Mouse (Mus musculus): Measurements from ENCODE around the gene Dab1. TPM values are rescaled to one million over a fixed set of nuclear protein-coding genes. Genes with fewer than 3 reads are reported as not detected.

The Dab1 gene
- polyA plus RNA-seq, 1 experiment from 2014 or later: 77.8 TPM

DNA sequence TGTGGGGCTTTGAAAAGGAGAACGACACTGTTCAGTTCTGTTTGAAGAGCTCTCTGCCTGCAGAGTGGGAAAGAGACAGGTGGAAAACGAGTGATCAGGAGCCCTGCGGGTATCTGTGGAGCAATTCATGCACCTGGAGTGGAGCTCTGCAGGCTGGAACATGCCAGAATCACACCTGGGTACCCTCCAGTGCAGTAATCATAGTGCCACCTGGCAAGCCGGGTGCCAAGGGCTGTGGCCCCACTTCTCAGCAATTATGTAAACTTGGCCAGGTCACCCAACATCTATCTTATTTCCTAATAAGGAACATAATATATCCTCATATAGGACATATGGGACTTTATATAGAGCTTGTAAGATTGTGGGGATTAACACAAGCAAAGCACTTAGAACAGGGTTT, 156.6 kb downstream of the Dab1 start:
- no peaks in the 10 kb centered on the region for H3K27me3 ChIP-seq
- H3K4me3 ChIP-seq (replicated peaks): no peak overlapping the region
- H3K9me3 ChIP-seq: no peaks in the 10 kb centered on the region
- no peak for ATAC-seq (ENCODE audit: low FRiP score)
- H3K9ac ChIP-seq: no peak overlapping the region
- no peak overlapping the region for H3K27ac ChIP-seq
- no peaks in the 10 kb centered on the region for H3K36me3 ChIP-seq (replicated peaks)
- no peak overlapping the region for H3K4me2 ChIP-seq
- WGBS: 82% methylated on average over 4 of the region's 4 CpGs
- H3K4me1 ChIP-seq: no peaks in the 10 kb centered on the region

DNA sequence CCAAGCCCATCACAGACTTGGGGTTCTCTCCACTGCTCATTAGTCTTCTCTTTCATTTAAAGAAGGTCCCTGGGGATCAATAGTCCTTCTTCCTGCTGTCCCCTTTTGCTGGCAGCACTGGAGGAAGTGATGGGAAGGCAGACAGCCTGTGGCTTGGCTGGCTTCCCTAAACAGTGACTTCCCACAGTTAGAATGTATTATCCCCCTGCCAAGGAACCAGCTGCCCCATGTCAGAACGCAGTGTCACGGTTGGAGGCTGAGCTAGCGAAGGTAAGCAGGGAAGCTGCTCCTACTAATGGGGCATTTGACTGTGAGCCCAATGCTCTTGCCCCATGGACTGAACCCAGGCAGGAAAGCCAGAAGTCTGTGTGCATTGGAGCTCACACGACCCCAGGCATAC, 162.2 kb downstream of the Dab1 start:
- ATAC-seq (ENCODE audit: low FRiP score): no peak
- 77% methylated on average over 4 of the region's 4 CpGs for WGBS
- Histone ChIP-seq H3K9ac (no peak overlapping the region), H3K27ac (no peak overlapping the region), H3K4me2 (no peak overlapping the region), H3K9me3 (no peaks in the 10 kb centered on the region), H3K36me3 (replicated peaks) (no peaks in the 10 kb centered on the region), H3K4me3 (replicated peaks) (no peak overlapping the region), H3K4me1 (no peaks in the 10 kb centered on the region), H3K27me3 (no peaks in the 10 kb centered on the region)

DNA sequence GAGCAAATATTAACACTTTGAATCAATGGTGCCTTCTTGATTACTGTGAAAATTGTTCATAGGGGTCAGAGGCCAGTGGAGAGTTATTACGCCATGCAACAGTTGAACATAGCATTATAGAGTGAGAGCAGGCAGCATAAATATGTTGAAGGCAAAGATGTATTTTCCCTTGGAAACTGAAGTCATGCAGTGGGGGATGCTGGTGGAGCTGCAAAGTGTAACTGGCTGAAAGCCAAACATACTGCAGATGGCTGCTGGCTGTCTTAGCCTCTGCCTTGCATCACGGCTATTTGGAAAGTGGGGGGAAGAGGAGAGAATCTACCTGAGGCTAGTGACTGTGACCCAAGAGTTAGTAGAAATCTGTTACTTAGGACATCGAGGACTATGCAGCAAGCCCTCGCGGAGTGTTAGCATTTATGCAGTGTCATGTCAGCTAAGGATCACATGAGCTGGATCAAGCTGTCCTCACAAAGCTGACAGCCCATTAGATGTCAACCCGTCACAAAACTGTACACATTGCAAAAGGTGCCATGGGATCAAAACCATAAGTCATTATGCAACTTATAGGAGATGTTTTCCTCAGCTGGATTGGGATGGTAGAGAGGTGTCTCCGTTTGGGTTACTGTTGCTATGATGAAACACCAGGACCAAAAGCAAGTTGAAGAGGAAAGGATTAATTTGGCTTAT, 164.5 kb downstream of the Dab1 start:
- no peak overlapping the region for H3K4me2 ChIP-seq
- H3K4me3 ChIP-seq (replicated peaks): no peak overlapping the region
- no peaks in the 10 kb centered on the region for H3K4me1 ChIP-seq
- WGBS: 91% methylated on average over 7 of the region's 7 CpGs
- no peaks in the 10 kb centered on the region for H3K36me3 ChIP-seq (replicated peaks)
- H3K9me3 ChIP-seq: no peaks in the 10 kb centered on the region
- H3K27me3 ChIP-seq: no peaks in the 10 kb centered on the region
- no peak overlapping the region for H3K27ac ChIP-seq
- no peak for ATAC-seq (ENCODE audit: low FRiP score)
- no peak overlapping the region for H3K9ac ChIP-seq

DNA sequence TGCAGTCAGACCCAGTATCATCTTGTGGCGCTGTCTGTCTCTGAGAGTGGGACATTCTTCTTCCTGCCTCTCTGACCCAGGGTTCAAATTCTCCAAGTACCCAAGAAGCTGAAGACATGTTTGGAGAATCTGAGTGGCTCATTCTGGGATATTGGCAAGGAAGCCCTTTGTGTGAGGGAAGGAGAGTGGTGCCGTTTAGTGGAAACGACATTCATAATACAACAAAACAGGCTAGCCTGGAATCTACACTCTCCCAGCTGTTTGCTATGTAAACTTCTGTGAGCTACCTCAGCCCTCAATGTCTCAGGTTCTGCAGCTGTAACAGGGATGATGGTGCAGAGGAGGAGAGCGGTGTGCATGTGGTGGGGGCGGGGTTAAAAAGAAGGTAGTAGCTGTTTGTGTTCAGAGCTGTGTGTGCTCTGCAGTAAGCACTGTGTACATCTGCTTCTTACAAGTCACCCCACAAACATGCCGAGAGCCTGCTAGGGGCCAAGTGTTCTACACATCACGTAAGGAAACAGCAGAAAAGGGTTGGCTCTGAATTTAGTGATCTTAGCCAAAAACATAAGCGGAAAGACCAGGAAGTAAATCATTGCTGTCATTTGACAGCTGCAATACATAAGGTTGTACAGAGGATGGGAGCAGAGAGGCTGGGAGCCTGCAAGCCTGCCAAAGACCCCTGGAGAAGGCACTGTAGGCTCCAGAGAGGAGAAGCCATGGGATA, 174.6 kb downstream of the Dab1 start:
- WGBS: 89% methylated on average over 8 of the region's 8 CpGs
- Histone ChIP-seq H3K36me3 (replicated peaks) (no peaks in the 10 kb centered on the region), H3K27me3 (no peaks in the 10 kb centered on the region), H3K27ac (no peak overlapping the region), H3K4me1 (no peaks in the 10 kb centered on the region), H3K4me2 (no peak overlapping the region), H3K9me3 (no peaks in the 10 kb centered on the region), H3K4me3 (replicated peaks) (no peak overlapping the region), H3K9ac (no peak overlapping the region)
- no peak for ATAC-seq (ENCODE audit: low FRiP score)

DNA sequence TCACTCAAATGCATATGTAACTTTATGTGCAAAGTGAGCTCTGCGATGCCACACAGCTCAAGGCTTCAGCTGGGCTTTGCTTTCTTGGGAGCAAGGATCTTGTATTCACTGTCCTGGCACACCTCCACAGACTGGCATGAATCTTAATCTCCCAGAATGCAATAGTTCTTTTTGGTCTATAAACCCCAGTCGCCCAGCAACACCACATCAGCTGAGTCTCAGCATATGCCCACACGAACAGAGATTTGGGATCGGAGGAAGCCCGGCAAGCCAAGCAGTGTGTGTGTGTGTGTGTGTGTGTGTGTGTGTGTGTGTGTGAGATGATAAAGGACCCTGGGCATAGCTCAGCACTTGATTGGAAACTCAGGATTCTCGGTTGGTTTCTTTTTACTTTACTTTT, 177.3 kb downstream of the Dab1 start:
- H3K36me3 ChIP-seq (replicated peaks): no peaks in the 10 kb centered on the region
- WGBS: 81% methylated on average over 6 of the region's 6 CpGs

DNA sequence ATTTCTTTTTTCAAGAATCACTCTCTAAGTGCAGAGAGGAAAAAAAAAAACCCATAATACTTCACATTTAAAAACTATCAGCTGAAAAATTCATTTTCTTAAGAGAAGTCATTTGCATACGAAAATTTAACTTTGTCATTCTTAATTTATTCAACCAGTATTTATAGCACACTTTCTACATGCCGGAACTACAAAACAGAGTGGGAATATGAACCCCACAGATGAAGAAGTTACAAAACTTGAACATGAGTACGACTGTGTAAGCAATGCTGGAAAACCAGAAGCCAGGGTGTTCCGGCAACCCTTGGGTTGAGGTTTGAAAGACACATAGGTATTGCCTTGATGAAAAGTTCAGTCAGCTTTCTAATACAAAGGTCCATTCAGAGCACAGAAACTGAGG, 183.3 kb downstream of the Dab1 start:
- no peak for ATAC-seq (ENCODE audit: low FRiP score)
- H3K4me2 ChIP-seq: no peak overlapping the region
- WGBS: 90% methylated on average over 4 of the region's 4 CpGs

More for the DNA sequence above, 177.3 kb downstream of the Dab1 start:
- H3K9me3 ChIP-seq: no peaks in the 10 kb centered on the region
- no peak overlapping the region for H3K27ac ChIP-seq
- no peaks in the 10 kb centered on the region for H3K27me3 ChIP-seq
- no peak overlapping the region for H3K9ac ChIP-seq
- ATAC-seq (ENCODE audit: low FRiP score): no peak
- H3K4me3 ChIP-seq (replicated peaks): no peak overlapping the region
- no peak overlapping the region for H3K4me2 ChIP-seq
- no peaks in the 10 kb centered on the region for H3K4me1 ChIP-seq

DNA sequence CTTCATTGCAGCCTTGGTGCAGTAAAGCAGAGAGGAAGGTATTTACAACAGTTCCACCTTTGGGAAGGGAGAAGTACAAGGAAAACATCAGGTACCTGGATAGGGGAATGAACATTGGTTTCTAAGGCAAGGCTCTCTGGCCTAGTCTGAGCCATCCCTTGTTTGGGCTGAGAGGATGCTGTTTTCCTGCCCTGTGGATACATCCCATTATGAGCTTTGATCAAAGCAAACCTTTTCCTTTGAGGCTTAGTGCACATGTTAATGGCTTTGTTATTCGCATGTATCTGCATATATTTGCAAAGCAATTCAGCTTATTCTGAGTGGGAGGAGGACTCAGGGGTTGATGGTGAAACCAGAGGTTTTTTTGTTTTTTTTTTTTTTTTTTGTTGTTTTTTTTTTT, 185.3 kb downstream of the Dab1 start:
- Histone ChIP-seq H3K9ac (no peak overlapping the region), H3K4me2 (no peak overlapping the region), H3K9me3 (no peaks in the 10 kb centered on the region), H3K27ac (no peak overlapping the region), H3K4me1 (peaks cover 9% of the 10 kb centered on the region; the same call in 1 of the 2 replicates), H3K27me3 (no peaks in the 10 kb centered on the region), H3K36me3 (replicated peaks) (no peaks in the 10 kb centered on the region), H3K4me3 (replicated peaks) (no peak overlapping the region)
- 47% methylated on average over 1 of the region's 1 CpGs for WGBS
- no peak for ATAC-seq (ENCODE audit: low FRiP score)

More for the DNA sequence above, 183.3 kb downstream of the Dab1 start:
- H3K36me3 ChIP-seq (replicated peaks): no peaks in the 10 kb centered on the region
- peaks cover 8% of the 10 kb centered on the region; the same call in 1 of the 2 replicates for H3K4me1 ChIP-seq
- H3K27me3 ChIP-seq: no peaks in the 10 kb centered on the region
- no peaks in the 10 kb centered on the region for H3K9me3 ChIP-seq
- H3K9ac ChIP-seq: no peak overlapping the region
- H3K27ac ChIP-seq: no peak overlapping the region
- H3K4me3 ChIP-seq (replicated peaks): no peak overlapping the region

DNA sequence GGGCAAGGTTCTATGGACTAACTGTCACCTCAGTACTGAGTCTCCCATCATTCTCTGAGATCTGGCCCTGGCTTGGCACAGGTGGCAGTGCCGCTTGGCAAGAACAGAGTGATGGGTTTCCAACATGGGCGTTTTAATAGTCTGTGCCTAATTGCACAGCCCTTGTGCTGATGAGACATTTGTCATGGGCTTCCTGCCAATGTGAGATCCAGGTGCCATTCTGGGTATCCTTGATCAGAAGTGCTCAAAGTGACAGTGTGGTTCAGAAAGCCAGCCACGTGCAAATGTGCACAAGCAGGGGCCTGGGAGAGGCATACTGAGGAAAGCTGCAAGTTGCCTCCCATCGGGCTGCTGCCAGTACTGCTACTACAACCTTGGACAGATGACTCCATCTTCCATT, 203.5 kb downstream of the Dab1 start:
- WGBS: 84% methylated on average over 4 of the region's 4 CpGs
- H3K36me3 ChIP-seq (replicated peaks): no peaks in the 10 kb centered on the region
- H3K4me2 ChIP-seq: no peak overlapping the region
- H3K27me3 ChIP-seq: no peaks in the 10 kb centered on the region
- H3K27ac ChIP-seq: no peak overlapping the region
- H3K4me3 ChIP-seq (replicated peaks): no peak overlapping the region
- H3K9ac ChIP-seq: no peak overlapping the region
- H3K4me1 ChIP-seq: no peaks in the 10 kb centered on the region
- H3K9me3 ChIP-seq: no peaks in the 10 kb centered on the region
- no peak for ATAC-seq (ENCODE audit: low FRiP score)

DNA sequence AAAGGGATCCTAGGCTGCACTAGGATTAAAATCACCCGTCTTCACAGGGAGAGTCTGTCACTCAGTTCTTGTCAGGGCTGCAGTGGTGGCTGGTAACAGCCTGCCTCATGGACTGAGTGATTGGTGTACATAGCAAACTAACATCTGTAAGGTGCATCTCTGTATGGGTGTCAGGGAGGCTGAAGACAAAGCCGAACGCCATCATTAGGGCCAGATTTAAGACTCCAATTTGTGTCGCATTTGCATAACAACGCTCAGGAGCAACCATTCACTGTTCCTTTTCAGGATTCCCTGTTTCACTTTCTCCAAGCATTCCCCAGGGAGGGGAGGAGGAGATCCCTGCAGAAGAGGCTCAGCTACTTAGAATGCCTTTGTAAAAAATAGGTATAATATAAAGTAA, 219.2 kb downstream of the Dab1 start:
- Histone ChIP-seq H3K4me3 (replicated peaks) (no peak overlapping the region), H3K4me1 (peaks cover 8% of the 10 kb centered on the region), H3K27me3 (no peaks in the 10 kb centered on the region), H3K27ac (0 out of 2 replicates have a peak overlapping the region, but pooled peaks have one; percentile 14), H3K4me2 (no peak overlapping the region), H3K36me3 (replicated peaks) (no peaks in the 10 kb centered on the region), H3K9ac (no peak overlapping the region), H3K9me3 (no peaks in the 10 kb centered on the region)
- peak; percentile 61; the same call in 1 of the 2 replicates for ATAC-seq (ENCODE audit: low FRiP score)
- WGBS: 6% methylated on average over 5 of the region's 5 CpGs

DNA sequence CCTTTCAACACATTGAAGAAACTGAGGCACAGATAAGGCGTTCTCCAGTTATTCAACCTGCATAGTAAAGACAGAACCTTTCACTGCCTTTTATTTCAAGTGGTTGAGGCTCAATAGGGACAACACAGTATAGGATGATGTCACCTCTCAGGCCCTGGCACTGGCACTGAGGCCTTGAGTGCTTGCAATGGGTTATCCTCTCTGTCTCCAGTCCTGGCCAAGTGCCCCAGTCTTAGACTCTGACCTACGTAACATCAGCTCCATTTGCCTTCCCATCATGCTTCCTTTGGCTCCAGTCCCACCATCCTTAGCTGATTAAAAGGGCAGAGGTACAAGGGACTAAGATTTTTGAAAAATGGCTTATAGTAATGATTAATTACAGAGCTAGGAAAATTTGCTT, 220.4 kb downstream of the Dab1 start:
- H3K4me1 ChIP-seq: peaks cover 8% of the 10 kb centered on the region
- no peaks in the 10 kb centered on the region for H3K27me3 ChIP-seq
- no peak overlapping the region for H3K9ac ChIP-seq
- H3K9me3 ChIP-seq: no peaks in the 10 kb centered on the region
- ATAC-seq (ENCODE audit: low FRiP score): no peak
- 65% methylated on average over 2 of the region's 2 CpGs for whole genome bisulfite sequencing
- H3K27ac ChIP-seq: no peak overlapping the region
- no peak overlapping the region for H3K4me2 ChIP-seq
- no peaks in the 10 kb centered on the region for H3K36me3 ChIP-seq (replicated peaks)
- H3K4me3 ChIP-seq (replicated peaks): no peak overlapping the region

DNA sequence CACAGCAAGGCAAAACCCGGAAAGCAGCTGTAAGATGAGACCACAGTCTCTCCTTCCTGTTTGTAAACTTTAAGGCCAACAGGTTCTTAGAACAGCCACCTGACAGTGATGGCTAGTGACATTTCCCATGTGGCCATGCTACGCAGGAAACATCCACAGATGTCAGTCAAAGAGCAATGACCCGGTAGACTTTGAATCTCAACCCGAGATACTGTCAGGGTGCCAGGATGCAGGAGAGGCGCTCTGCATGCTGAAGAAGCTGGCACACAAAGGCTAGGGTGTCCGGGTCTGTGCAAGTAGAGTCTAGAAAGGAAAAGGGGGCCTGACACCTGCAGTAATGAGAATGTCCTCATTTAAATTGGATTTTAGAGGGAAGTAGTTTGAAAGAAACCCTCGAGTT, 222.0 kb downstream of the Dab1 start:
- WGBS: 65% methylated on average over 7 of the region's 7 CpGs
- no peaks in the 10 kb centered on the region for H3K36me3 ChIP-seq (replicated peaks)

DNA sequence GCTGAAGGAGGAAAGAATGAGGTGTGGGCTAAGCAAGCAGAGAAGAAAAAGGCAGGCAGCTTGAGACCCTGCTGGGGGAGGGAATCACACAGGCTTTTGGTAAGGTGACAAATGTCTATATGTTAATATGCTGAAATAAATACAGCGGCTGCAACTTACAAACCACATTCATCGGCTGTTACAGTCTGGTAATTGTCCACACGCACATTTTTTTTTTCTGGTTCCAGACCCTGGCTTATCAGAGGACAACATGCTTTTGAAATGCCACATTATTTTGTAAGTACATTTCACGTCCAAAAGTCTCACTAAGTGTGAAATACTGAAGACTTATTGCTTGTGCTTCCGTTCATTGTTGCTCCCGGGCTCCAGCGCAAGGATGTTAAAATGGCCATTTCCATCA, 225.5 kb downstream of the Dab1 start:
- Histone ChIP-seq H3K4me3 (replicated peaks) (no peak overlapping the region), H3K4me2 (no peak overlapping the region), H3K27ac (no peak overlapping the region), H3K9ac (no peak overlapping the region), H3K4me1 (peaks cover 5% of the 10 kb centered on the region), H3K27me3 (no peaks in the 10 kb centered on the region), H3K36me3 (replicated peaks) (no peaks in the 10 kb centered on the region), H3K9me3 (no peaks in the 10 kb centered on the region)
- no peak for ATAC-seq (ENCODE audit: low FRiP score)
- WGBS: 79% methylated on average over 7 of the region's 7 CpGs

More for the DNA sequence above, 222.0 kb downstream of the Dab1 start:
- no peak overlapping the region for H3K9ac ChIP-seq
- no peak for ATAC-seq (ENCODE audit: low FRiP score)
- H3K4me2 ChIP-seq: no peak overlapping the region
- H3K4me3 ChIP-seq (replicated peaks): no peak overlapping the region
- H3K27ac ChIP-seq: no peak overlapping the region
- H3K27me3 ChIP-seq: no peaks in the 10 kb centered on the region
- H3K4me1 ChIP-seq: peaks cover 8% of the 10 kb centered on the region
- no peaks in the 10 kb centered on the region for H3K9me3 ChIP-seq

DNA sequence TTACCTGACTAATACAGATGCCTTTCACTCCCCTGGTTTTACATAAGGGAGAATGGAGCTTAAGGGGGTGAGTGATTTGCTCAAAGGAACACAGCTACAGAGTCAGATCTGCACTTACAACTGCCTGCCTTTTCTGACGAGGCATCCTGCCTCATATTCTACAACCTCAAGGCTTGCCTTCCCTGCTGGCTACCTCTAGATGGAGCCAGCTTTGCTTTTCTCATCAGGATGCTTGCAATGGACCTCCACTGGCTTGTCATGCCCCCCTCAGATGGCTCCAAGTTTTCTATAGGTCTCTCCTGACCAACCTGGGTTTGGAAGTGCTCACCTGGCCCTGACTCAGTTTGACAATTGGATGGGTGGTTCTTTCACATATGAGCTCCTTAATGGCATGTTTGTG, 238.0 kb downstream of the Dab1 start:
- H3K9me3 ChIP-seq: no peaks in the 10 kb centered on the region
- no peaks in the 10 kb centered on the region for H3K27me3 ChIP-seq
- H3K27ac ChIP-seq: no peak overlapping the region
- ATAC-seq (ENCODE audit: low FRiP score): no peak
- 22% methylated on average over 1 of the region's 1 CpGs for WGBS
- H3K9ac ChIP-seq: no peak overlapping the region
- no peak overlapping the region for H3K4me3 ChIP-seq (replicated peaks)
- no peak overlapping the region for H3K4me2 ChIP-seq
- H3K36me3 ChIP-seq (replicated peaks): no peaks in the 10 kb centered on the region
- 0 out of 2 replicates have a peak, but pooled peaks cover 3% of the 10 kb centered on the region for H3K4me1 ChIP-seq
